Mouse (Mus musculus): ENCODE measurements around the gene Gm11032. TPM values are rescaled to one million over a fixed set of nuclear protein-coding genes. Genes with fewer than 3 reads are reported as not detected.

Gene Gm11032
- total RNA-seq, 2 experiments from 2014 or later, result not detected

Other genes with a start within 250 kb of the Gm11032 start
- not detected for gene Hormad2, start 179.0 kb upstream of the Gm11032 start, total RNA-seq (2021)
- gene Mtmr3, start 25.2 kb upstream of the Gm11032 start, total RNA-seq (2021), result 10 to 100 TPM; 70.7 to 71.3 TPM
- 10 to 100 TPM; 19.2 to 19.5 TPM for gene Ascc2, start 17.7 kb downstream of the Gm11032 start, total RNA-seq (2021)
- 100 to 1,000 TPM; 347 to 391 TPM for gene Uqcr10, start 84.3 kb downstream of the Gm11032 start, total RNA-seq (2021)
- 10 to 100 TPM; 25.3 to 28.5 TPM for gene Zmat5, start 84.6 kb downstream of the Gm11032 start, total RNA-seq (2021)
- 10 to 100 TPM; 30.7 to 33.7 TPM for gene Cabp7, start 126.7 kb downstream of the Gm11032 start, total RNA-seq (2021)
- gene Nf2, start 229.5 kb downstream of the Gm11032 start, total RNA-seq (2021), result 10 to 100 TPM; 68.1 to 69.3 TPM